Mouse (Mus musculus): ENCODE data around the gene Spg11. TPM values are rescaled to one million over a fixed set of nuclear protein-coding genes. Genes with fewer than 3 reads are reported as not detected.
A peak's percentile ranks its signal among the peaks of the same experiment; 100 is the strongest.

Spg11 gene
- polyA plus RNA-seq, 1 experiment from 2014 or later, result 10.8 TPM

DNA sequence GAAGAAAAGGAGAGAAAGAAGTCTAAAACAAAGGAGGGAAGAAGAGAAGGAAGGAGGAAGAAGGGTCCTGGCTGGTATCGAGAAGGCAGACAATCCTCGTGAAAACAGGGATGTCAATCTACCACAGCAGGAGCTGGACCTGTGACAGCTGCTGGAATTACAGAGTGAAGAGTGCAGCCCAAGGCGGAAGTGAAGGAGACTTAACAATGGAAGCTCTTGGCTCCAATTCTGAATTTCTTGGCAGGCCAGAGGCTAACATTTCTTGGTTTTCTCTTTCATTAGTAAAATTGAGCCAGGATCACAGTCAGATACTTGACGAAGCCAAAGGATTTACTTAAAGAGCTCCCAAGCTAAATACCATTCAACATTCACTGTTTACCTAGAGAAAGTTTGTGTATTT, 31.7 kb downstream of the Spg11 start:
- no peaks in the 10 kb centered on the region for H3K9me3 ChIP-seq (ENCODE audit: control insufficient read depth, low read length)
- no peak overlapping the region for H3K4me2 ChIP-seq (replicated peaks)
- no peaks in the 10 kb centered on the region for H3K27me3 ChIP-seq (ENCODE audit: control insufficient read depth, insufficient read depth, low read length)
- WGBS, result 76% methylated on average over 4 of the region's 4 CpGs
- H3K27ac ChIP-seq, result no peak overlapping the region
- H3K9ac ChIP-seq, result no peak overlapping the region
- ATAC-seq (ENCODE audit: low FRiP score), result no peak
- H3K4me1 ChIP-seq (replicated peaks; ENCODE audit: control insufficient read depth, insufficient read depth, low read length), result no peaks in the 10 kb centered on the region
- no peak overlapping the region for H3K4me3 ChIP-seq (replicated peaks; ENCODE audit: low read length)
- no peak for DNase-seq (ENCODE audit: low spot score)
- peaks cover 93% of the 10 kb centered on the region for H3K36me3 ChIP-seq (replicated peaks; ENCODE audit: control insufficient read depth, insufficient read depth)

DNA sequence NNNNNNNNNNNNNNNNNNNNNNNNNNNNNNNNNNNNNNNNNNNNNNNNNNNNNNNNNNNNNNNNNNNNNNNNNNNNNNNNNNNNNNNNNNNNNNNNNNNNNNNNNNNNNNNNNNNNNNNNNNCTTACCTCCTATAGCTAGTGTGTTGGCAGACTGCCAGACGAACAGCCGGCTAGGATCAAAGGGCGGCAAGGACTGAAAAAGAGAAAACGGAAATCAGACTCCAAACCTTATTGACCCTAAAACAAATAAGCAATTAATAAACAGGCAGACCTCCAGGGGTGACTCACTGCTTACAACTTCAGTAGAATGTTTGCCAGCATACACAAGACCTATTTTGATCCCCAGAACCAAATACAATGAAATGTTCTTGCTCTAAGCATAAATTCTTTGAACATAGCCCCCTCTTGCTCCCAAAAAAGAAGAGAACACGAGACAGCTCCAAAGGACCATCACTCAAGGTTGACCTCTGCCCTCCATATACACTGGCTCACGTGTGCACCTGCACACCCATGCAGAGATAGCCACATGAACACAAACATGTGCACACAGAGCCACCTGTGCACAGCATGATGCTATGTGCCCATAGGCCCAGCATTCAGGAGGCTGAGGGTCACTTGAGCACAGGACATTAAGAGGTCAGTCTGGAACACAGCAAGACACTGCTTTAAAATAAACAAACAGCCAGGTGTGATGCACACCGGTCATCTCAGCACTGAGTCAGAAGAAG, 36.3 kb downstream of the Spg11 start:
- Histone ChIP-seq H3K27ac (no peak overlapping the region), H3K9ac (no peak overlapping the region), H3K4me3 (replicated peaks; ENCODE audit: low read length) (no peak overlapping the region), H3K4me2 (replicated peaks) (no peak overlapping the region), H3K36me3 (replicated peaks; ENCODE audit: control insufficient read depth, insufficient read depth) (peaks cover 84% of the 10 kb centered on the region), H3K4me1 (replicated peaks; ENCODE audit: control insufficient read depth, insufficient read depth, low read length) (no peaks in the 10 kb centered on the region), H3K27me3 (ENCODE audit: control insufficient read depth, insufficient read depth, low read length) (no peaks in the 10 kb centered on the region), H3K9me3 (ENCODE audit: control insufficient read depth, low read length) (no peaks in the 10 kb centered on the region)
- DNase-seq (ENCODE audit: low spot score), result peak; percentile 52
- ATAC-seq (ENCODE audit: low FRiP score), result no peak; the same call in 1 of the 2 replicates
- WGBS, result 60% methylated on average over 7 of the region's 7 CpGs

GRCm38 (mm10) chr2:122069922-122070321, 48.3 kb downstream of the Spg11 start:
- 39% methylated on average over 5 of the region's 5 CpGs for WGBS
- no peak overlapping the region for H3K4me3 ChIP-seq (replicated peaks; ENCODE audit: low read length)
- no peak overlapping the region for H3K9ac ChIP-seq
- no peaks in the 10 kb centered on the region for H3K27me3 ChIP-seq (ENCODE audit: control insufficient read depth, insufficient read depth, low read length)
- H3K4me2 ChIP-seq (replicated peaks), result no peak overlapping the region
- DNase-seq (ENCODE audit: low spot score) (peak; percentile 53), ATAC-seq (ENCODE audit: low FRiP score) (no peak)
- H3K9me3 ChIP-seq (ENCODE audit: control insufficient read depth, low read length), result no peaks in the 10 kb centered on the region
- H3K36me3 ChIP-seq (replicated peaks; ENCODE audit: control insufficient read depth, insufficient read depth), result peaks cover 67% of the 10 kb centered on the region
- no peaks in the 10 kb centered on the region for H3K4me1 ChIP-seq (replicated peaks; ENCODE audit: control insufficient read depth, insufficient read depth, low read length)
- no peak overlapping the region for H3K27ac ChIP-seq

DNA sequence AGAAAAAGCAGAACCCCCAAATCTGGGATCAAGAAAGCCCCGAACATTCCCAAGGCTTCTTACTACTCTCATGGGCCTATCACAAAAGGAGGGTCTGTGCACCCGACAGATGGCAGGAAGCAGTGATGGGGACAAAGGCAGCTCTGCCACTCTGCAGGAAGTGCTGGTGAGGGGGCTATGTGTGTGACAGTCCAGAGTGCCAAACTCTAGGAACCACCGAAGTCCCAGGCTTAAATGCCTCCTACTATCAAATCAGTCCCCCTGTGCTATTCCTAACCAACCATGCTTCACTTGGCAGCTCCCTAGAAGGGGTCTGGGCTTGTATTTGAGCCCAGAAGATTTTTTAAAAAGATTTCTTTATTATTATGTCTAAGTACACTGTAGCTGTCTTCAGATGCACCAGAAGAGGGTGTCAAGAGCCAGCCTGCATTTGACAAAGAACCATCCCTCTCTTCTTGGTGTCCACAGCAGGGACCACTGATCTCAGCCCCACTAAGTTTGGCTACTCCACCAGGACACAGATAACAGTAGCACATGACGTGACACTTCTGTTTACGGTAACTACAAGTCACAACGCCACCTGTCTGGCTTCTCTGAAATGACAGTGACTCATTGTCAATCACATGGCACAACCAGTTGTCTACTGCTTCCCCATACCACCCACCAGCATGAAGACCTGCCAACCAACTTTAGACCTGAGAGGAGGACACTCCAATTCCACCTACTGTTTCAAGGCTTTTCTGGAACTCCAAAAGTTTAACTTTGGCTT, 48.9 kb downstream of the Spg11 start:
- H3K9ac ChIP-seq, result no peak overlapping the region
- no peaks in the 10 kb centered on the region for H3K4me1 ChIP-seq (replicated peaks; ENCODE audit: control insufficient read depth, insufficient read depth, low read length)
- no peak for ATAC-seq (ENCODE audit: low FRiP score)
- H3K27ac ChIP-seq, result no peak overlapping the region
- H3K36me3 ChIP-seq (replicated peaks; ENCODE audit: control insufficient read depth, insufficient read depth), result peaks cover 67% of the 10 kb centered on the region
- no peak overlapping the region for H3K4me3 ChIP-seq (replicated peaks; ENCODE audit: low read length)
- H3K9me3 ChIP-seq (ENCODE audit: control insufficient read depth, low read length), result no peaks in the 10 kb centered on the region
- no peak overlapping the region for H3K4me2 ChIP-seq (replicated peaks)
- H3K27me3 ChIP-seq (ENCODE audit: control insufficient read depth, insufficient read depth, low read length), result no peaks in the 10 kb centered on the region
- DNase-seq (ENCODE audit: low spot score), result no peak
- WGBS, result 90% methylated on average over 6 of the region's 6 CpGs

DNA sequence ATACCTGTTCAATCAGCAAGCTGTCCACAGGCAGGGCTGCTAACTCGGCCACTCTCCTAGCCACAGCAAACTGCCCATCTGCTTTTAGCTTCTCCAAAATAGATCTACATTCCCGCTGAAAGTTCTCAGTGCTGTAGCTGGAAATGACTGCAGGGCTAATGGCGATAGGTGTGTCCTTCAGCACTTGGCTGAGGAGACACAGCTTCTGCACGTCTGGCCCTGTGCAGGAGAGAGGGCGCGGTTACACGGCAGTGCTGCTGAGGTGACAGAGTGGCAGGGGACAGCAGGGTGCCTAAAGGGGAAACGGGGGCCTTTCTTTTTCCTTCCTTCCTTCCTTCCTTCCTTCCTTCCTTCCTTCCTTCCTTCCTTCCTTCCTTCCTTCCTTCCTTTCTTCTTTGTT, 51.9 kb downstream of the Spg11 start:
- H3K36me3 ChIP-seq (replicated peaks; ENCODE audit: control insufficient read depth, insufficient read depth), result peaks cover 65% of the 10 kb centered on the region
- WGBS, result 86% methylated on average over 8 of the region's 8 CpGs

GRCm38 (mm10) chr2:122065200-122065969, 52.8 kb downstream of the Spg11 start:
- Histone ChIP-seq H3K27me3 (ENCODE audit: control insufficient read depth, insufficient read depth, low read length) (no peaks in the 10 kb centered on the region), H3K9me3 (ENCODE audit: control insufficient read depth, low read length) (no peaks in the 10 kb centered on the region), H3K27ac (no peak overlapping the region), H3K36me3 (replicated peaks; ENCODE audit: control insufficient read depth, insufficient read depth) (peaks cover 63% of the 10 kb centered on the region), H3K9ac (no peak overlapping the region), H3K4me2 (replicated peaks) (no peak overlapping the region), H3K4me1 (replicated peaks; ENCODE audit: control insufficient read depth, insufficient read depth, low read length) (no peaks in the 10 kb centered on the region), H3K4me3 (replicated peaks; ENCODE audit: low read length) (no peak overlapping the region)
- no peak for ATAC-seq (ENCODE audit: low FRiP score)
- no peak for DNase-seq (ENCODE audit: low spot score)
- 55% methylated on average over 14 of the region's 14 CpGs for WGBS

More for the DNA sequence above, 51.9 kb downstream of the Spg11 start:
- H3K4me3 ChIP-seq (replicated peaks; ENCODE audit: low read length), result no peak overlapping the region
- H3K9ac ChIP-seq, result no peak overlapping the region
- DNase-seq (ENCODE audit: low spot score) (no peak), ATAC-seq (ENCODE audit: low FRiP score) (no peak)
- H3K4me2 ChIP-seq (replicated peaks), result no peak overlapping the region
- H3K4me1 ChIP-seq (replicated peaks; ENCODE audit: control insufficient read depth, insufficient read depth, low read length), result no peaks in the 10 kb centered on the region
- H3K9me3 ChIP-seq (ENCODE audit: control insufficient read depth, low read length), result no peaks in the 10 kb centered on the region
- H3K27ac ChIP-seq, result no peak overlapping the region
- no peaks in the 10 kb centered on the region for H3K27me3 ChIP-seq (ENCODE audit: control insufficient read depth, insufficient read depth, low read length)

DNA sequence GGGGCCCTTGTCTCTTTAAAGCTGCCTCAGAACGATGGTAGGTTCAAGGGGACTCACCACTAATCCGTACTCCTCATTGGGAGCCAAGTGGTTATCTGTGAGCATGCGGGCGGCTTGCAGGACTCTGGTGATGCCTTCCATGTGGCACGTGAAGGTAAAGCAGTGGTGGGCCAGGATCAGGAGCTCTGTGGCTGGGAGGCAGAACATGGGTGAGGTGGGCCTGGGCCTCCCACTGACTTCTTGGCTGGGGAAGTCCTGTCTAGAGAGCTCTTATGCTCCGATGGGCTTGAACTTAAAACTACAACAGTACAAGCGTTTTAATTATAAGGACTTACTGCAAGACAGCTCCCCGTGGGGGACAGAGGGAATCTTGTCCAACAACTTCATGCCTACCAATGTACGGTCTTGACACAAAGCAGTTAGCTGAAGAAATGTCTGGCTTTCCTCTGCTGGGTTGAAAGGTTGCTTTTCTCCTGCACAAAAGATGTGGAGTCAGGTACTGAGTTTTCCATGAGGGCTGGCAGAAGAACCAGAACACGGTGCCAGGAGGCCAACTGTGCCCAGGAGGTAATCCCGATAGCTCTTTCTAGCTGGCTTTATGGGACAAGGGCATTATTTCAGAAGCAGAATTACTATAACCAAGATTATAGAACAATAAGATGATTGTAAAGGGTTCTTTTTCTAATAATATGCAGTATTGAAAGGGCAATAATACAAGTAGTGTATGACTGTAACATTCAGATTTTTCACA, 58.6 kb downstream of the Spg11 start:
- ATAC-seq (ENCODE audit: low FRiP score), result no peak
- H3K4me2 ChIP-seq (replicated peaks), result no peak overlapping the region
- H3K36me3 ChIP-seq (replicated peaks; ENCODE audit: control insufficient read depth, insufficient read depth), result peaks cover 62% of the 10 kb centered on the region
- DNase-seq (ENCODE audit: low spot score), result no peak
- no peak overlapping the region for H3K27ac ChIP-seq
- H3K9me3 ChIP-seq (ENCODE audit: control insufficient read depth, low read length), result no peaks in the 10 kb centered on the region
- no peak overlapping the region for H3K4me3 ChIP-seq (replicated peaks; ENCODE audit: low read length)
- H3K4me1 ChIP-seq (replicated peaks; ENCODE audit: control insufficient read depth, insufficient read depth, low read length), result no peaks in the 10 kb centered on the region
- H3K9ac ChIP-seq, result no peak overlapping the region
- WGBS, result 89% methylated on average over 11 of the region's 11 CpGs
- no peaks in the 10 kb centered on the region for H3K27me3 ChIP-seq (ENCODE audit: control insufficient read depth, insufficient read depth, low read length)

GRCm38 (mm10) chr2:122043926-122044325, 74.3 kb downstream of the Spg11 start:
- Histone ChIP-seq H3K9ac (no peak overlapping the region), H3K9me3 (ENCODE audit: control insufficient read depth, low read length) (no peaks in the 10 kb centered on the region), H3K4me3 (replicated peaks; ENCODE audit: low read length) (no peak overlapping the region), H3K27ac (no peak overlapping the region), H3K4me2 (replicated peaks) (no peak overlapping the region), H3K27me3 (ENCODE audit: control insufficient read depth, insufficient read depth, low read length) (no peaks in the 10 kb centered on the region), H3K4me1 (replicated peaks; ENCODE audit: control insufficient read depth, insufficient read depth, low read length) (no peaks in the 10 kb centered on the region), H3K36me3 (replicated peaks; ENCODE audit: control insufficient read depth, insufficient read depth) (peaks cover 54% of the 10 kb centered on the region)
- no peak for DNase-seq (ENCODE audit: low spot score)
- ATAC-seq (ENCODE audit: low FRiP score), result no peak

- WGBS, result 97% methylated on average over 3 of the region's 3 CpGs
- Histone ChIP-seq H3K4me2 (replicated peaks) (no peak overlapping the region), H3K9ac (no peak overlapping the region), H3K4me3 (replicated peaks; ENCODE audit: low read length) (no peak overlapping the region), H3K4me1 (replicated peaks; ENCODE audit: control insufficient read depth, insufficient read depth, low read length) (no peaks in the 10 kb centered on the region), H3K36me3 (replicated peaks; ENCODE audit: control insufficient read depth, insufficient read depth) (peaks cover 29% of the 10 kb centered on the region), H3K27ac (no peak overlapping the region), H3K9me3 (ENCODE audit: control insufficient read depth, low read length) (no peaks in the 10 kb centered on the region), H3K27me3 (ENCODE audit: control insufficient read depth, insufficient read depth, low read length) (no peaks in the 10 kb centered on the region)
- DNase-seq (ENCODE audit: low spot score) (no peak), ATAC-seq (ENCODE audit: low FRiP score) (no peak)
These were observed 82.1 kb downstream of the Spg11 start for GRCm38 (mm10) chr2:122036064-122036463.
